Comparison of ENCODE assay signal across 21 mouse cellular contexts in genomic region chr1:38120877-38121276, GRCm38 (mm10).
"Had no signal": no experiment of that assay in that cellular context is flagged by ENCODE, and none has a peak within 500 bp of the region (broad histone marks: within the 10 kb centered on the region; RNA-seq: fewer than 3 reads in every experiment).

No protein-coding gene starts in this region.

- H3K27ac ChIP-seq: kidney, embryonic 15.5 days; limb, embryonic 12.5 days; limb, embryonic 15.5 days; liver, embryonic 12.5 days; liver, embryonic 15.5 days; macrophage; midbrain, embryonic 10.5 days; neural tube, embryonic 12.5 days; neural tube, embryonic 15.5 days had no signal

- H3K9me3 ChIP-seq: kidney, embryonic 15.5 days; limb, embryonic 12.5 days; limb, embryonic 15.5 days; liver, embryonic 12.5 days; liver, embryonic 15.5 days; megakaryocyte, embryonic 14.5 days; midbrain, embryonic 10.5 days; neural tube, embryonic 12.5 days; neural tube, embryonic 15.5 days had no signal

- H3K4me3 ChIP-seq: kidney, embryonic 15.5 days; limb, embryonic 12.5 days; limb, embryonic 15.5 days; liver, embryonic 12.5 days; liver, embryonic 15.5 days; megakaryocyte, embryonic 14.5 days; midbrain, embryonic 10.5 days; neural tube, embryonic 12.5 days; neural tube, embryonic 15.5 days had no signal

- H3K4me1 ChIP-seq: kidney, embryonic 15.5 days; limb, embryonic 15.5 days; midbrain, embryonic 10.5 days; neural tube, embryonic 12.5 days had no signal

- ATAC-seq: intestine, postnatal 0 days; liver, embryonic 12.5 days had no signal

- H3K36me3 ChIP-seq: kidney, embryonic 15.5 days; limb, embryonic 15.5 days; liver, embryonic 15.5 days; neural tube, embryonic 15.5 days had no signal

- DNase-seq: kidney, adult 8-10 months; kidney, postnatal 10 days; kidney, postnatal 4 days; left cerebral cortex, postnatal 4 days; lung, adult 2 months; midbrain, embryonic 14.5 days; right cerebral cortex, adult 18-20 months; right cerebral cortex, postnatal 14 days; spleen, adult 18-20 months; thymus, postnatal 25 days had no signal

- H3K9ac ChIP-seq: kidney, embryonic 15.5 days; limb, embryonic 12.5 days; limb, embryonic 15.5 days; liver, embryonic 12.5 days; liver, embryonic 15.5 days; neural tube, embryonic 12.5 days; neural tube, embryonic 15.5 days had no signal

- H3K27me3 ChIP-seq: kidney, embryonic 15.5 days; limb, embryonic 12.5 days; limb, embryonic 15.5 days; liver, embryonic 12.5 days; liver, embryonic 15.5 days; megakaryocyte, embryonic 14.5 days; neural tube, embryonic 12.5 days; neural tube, embryonic 15.5 days had no signal

- H3K4me2 ChIP-seq: kidney, embryonic 15.5 days; limb, embryonic 12.5 days; limb, embryonic 15.5 days; liver, embryonic 12.5 days; liver, embryonic 15.5 days; neural tube, embryonic 12.5 days; neural tube, embryonic 15.5 days had no signal
